Mouse (Mus musculus) lung, adult 2 months (tissue): ENCODE data around the gene Chd1. TPM values are rescaled to one million over a fixed set of nuclear protein-coding genes. Genes with fewer than 3 reads are reported as not detected.

Experiments used
- DNase-seq: peaks from one replicate; pipeline ENCODE4 v3.0.0; 2022
- H3K4me1 ChIP-seq: fragments of 200-500 bp; 2 replicates; pipeline ENCODE4 v1.6.1; 2011; ENCODE audit warnings: low read length; ENCODE audit not compliant: control insufficient read depth, insufficient read depth
- H3K4me3 ChIP-seq: fragments of 200-500 bp; replicated peaks from 2 replicates; pipeline ENCODE3; 2011; ENCODE audit warnings: low read depth, mild to moderate bottlenecking, control low read depth, low read length; ENCODE audit errors: extremely low read depth
- CTCF ChIP-seq: fragments of 200-500 bp; IDR thresholded peaks from 2 replicates; pipeline ENCODE4 v1.5.1; 2011; ENCODE audit warnings: mild to moderate bottlenecking, low read length, control low read depth; ENCODE audit not compliant: insufficient read depth
- POLR2A ChIP-seq: fragments of 200-500 bp; IDR thresholded peaks from 2 replicates; pipeline ENCODE4 v1.6.1; 2011; ENCODE audit warnings: low read depth, mild to moderate bottlenecking, control low read depth, low read length, borderline replicate concordance; ENCODE audit errors: extremely low read depth
- WGBS: fragments of 180-500 bp; shearing (Covaris S2); methylation state at CpG from one replicate; pipeline ENCODE4 v1.1.7; 2018; 5-methylcytosine and 5-hydroxymethylcytosine counted together
- polyA plus RNA-seq: library from polyadenylated mRNA; depleted of rRNA; stranded (reverse); fragments of >200 nt; gene quantifications from 2 replicates; pipeline ENCODE4 v1.2.3, GENCODE M21; 2012

The Chd1 gene
- polyA plus RNA-seq, 1 experiment, result 7.9 TPM

DNA sequence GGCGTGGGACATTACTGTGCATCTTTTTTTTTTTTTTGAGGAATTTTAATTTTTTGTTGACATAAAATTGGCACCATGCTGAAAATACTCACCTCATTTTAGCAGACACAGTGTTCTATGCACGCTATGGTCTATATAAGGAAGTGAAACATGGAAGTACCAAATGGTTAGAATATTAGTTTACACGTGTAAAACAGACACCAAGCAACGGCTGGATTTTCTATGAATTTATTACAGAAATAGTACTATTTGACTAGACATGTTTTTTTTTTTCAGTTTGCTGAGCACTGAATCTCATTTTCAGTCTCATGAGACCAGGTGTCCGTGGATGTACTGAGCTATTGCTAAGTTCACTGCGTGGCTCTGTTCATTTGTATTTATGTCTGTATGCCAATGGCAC is 69.2 kb downstream of the Chd1 start:
- H3K4me3 ChIP-seq, result no peak overlapping the region
- 63% methylated on average over 6 of the region's 6 CpGs for WGBS
- no peaks in the 10 kb centered on the region for H3K4me1 ChIP-seq
- no peak for TF ChIP-seq POLR2A
- no peak for TF ChIP-seq CTCF
- DNase-seq, result no peak

DNA sequence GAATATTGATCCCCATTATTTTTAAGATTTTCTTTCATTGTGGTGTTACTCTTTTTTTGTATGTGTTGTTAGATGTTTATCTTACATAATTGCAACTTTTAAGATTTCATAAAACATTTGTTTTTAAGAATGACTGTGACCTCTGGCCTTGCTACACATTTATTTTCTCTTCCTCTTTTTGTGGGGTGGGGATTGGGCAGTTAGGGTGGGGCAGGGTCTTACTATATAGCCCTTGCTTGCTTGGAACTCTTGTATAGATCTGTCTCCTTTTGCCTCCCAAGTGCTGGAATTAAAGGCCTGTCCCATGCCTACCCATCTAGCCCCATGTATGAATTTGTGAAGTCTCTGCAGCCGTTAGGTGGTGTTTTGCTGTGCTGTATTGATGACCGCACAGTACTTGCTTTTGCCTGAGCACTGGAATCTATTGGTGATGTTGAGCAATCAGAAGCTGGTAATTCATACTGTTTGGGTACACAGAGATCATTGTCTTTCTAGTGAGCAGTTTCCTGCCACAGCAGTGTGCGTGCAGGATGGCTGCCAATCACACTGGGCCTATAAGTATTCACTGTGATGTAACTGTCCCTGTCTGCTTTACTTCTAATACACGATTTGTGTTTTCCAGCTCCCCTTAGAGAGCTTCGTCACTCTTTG is 69.9 kb downstream of the Chd1 start:
- no peaks in the 10 kb centered on the region for H3K4me1 ChIP-seq
- 58% methylated on average over 5 of the region's 5 CpGs for WGBS
- no peak for TF ChIP-seq POLR2A
- H3K4me3 ChIP-seq, result no peak overlapping the region
- DNase-seq, result no peak

DNA sequence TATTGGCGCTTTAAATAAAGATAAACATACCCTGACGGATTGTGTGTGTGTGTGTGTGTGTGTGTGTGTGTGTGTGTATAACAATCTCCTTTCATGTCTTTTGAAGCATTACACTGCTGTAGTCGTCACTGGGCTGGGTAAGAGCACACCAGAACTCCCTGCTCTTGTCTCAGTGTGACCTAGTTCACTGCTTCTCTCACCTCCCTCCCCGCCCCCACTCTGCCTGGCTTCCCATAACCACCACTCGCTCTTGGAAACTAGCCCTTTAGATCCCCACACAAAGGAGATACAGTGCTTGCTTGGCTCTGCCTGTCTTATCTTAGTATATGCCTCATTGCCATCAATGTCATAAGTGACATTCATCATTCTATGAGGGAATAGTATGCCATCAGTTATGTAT is 71.6 kb downstream of the Chd1 start:
- TF ChIP-seq CTCF (no peak), POLR2A (no peak)
- WGBS, result 60% methylated on average over 5 of the region's 5 CpGs
- DNase-seq, result no peak
- Histone ChIP-seq H3K4me3 (no peak overlapping the region), H3K4me1 (no peaks in the 10 kb centered on the region)

DNA sequence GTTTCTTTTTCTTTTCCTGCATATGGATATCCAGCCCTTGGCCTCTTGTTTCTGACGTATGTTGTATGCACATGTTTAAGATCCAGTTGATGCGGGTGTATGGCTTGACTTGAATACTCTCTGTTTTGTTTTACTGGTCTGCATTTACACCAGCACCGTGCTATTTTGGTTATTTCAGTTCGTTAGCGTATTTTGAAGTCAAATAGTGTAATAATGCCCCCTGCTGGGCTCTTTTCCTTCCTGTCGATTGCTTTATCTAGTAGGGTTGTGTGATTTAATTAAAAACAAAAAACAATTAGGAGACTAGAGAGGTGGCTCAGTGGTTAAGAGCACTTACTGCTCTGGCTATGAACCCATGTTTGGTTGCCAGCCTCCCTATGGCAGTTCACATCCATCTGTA is 73.2 kb downstream of the Chd1 start:
- no peaks in the 10 kb centered on the region for H3K4me1 ChIP-seq
- no peak for DNase-seq
- no peak overlapping the region for H3K4me3 ChIP-seq
- TF ChIP-seq CTCF (no peak), POLR2A (no peak)
- WGBS, result 81% methylated on average over 6 of the region's 6 CpGs

DNA sequence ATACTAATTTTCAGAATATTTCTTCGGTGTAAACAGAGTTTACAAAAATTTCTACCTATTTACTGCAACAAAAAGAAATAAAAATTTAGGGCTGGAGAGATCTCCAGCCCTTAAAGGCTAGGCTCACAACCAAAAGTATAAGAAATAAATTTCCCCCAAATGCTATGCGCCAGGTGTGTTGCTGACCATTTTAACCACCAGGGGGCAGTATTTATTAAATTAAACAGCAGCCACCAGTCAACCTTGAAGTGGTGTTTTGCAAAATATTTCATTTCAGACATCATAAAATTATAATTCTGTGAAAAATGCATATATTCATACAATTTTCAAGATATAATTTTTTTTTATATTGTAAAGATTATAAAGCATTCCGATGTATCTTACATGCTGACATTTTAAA is 82.3 kb downstream of the Chd1 start:
- WGBS, result 34% methylated on average over 3 of the region's 3 CpGs
- DNase-seq, result no peak
- no peaks in the 10 kb centered on the region for H3K4me1 ChIP-seq
- no peak overlapping the region for H3K4me3 ChIP-seq
- TF ChIP-seq CTCF (no peak), POLR2A (no peak)

DNA sequence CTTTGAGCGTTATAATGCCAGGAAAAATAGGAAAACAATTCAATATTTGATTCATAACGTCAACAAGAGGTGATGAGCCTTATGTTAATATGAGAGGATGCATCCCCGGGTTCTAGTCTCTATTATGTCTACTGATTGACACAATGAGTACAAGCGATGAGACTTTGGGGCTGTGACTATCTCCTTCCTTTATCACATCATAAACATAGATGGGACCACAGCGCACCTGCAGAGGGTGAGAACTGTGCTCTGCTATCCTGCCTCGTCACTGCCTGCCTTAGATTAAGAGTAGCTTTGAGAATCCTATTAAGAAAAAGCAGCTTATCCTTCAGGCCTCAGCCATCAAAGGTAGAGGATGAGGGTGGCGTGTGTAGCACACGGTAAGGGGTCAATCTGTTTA is 85.9 kb downstream of the Chd1 start:
- TF ChIP-seq CTCF (no peak), POLR2A (no peak)

DNA sequence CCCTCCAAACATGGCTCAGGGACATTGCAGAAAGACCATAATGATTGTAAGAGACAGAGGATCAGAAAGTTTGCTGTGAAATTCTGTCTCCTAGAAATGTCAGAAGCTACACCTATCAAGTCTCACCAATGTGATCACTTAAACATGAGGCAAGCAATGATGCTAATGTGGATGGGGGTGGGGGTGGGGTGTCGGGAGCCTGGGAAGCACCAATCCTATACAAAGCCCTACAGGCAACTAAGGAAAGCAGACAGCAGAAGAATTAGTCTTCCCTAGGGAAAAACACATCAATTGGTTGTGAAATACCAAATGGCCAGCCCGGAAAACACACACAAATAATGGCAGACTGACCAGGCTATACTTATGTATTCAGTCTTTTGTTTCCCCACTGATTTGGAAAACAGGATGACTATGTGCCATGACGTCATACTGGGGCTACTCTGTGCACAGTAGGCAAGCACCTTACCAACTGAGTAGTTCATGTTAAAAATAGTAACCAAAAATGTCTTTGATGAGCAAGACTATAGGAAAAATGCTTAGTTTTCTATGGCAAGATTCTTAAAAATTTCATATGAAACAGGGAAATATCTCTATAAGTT is 94.5 kb downstream of the Chd1 start:
- TF ChIP-seq CTCF (no peak), POLR2A (no peak)
- DNase-seq, result no peak
- Histone ChIP-seq H3K4me1 (no peaks in the 10 kb centered on the region), H3K4me3 (no peak overlapping the region)
- 87% methylated on average over 3 of the region's 3 CpGs for WGBS

More for the DNA sequence above, 85.9 kb downstream of the Chd1 start:
- no peaks in the 10 kb centered on the region for H3K4me1 ChIP-seq
- DNase-seq, result no peak
- WGBS, result 87% methylated on average over 8 of the region's 8 CpGs
- no peak overlapping the region for H3K4me3 ChIP-seq

DNA sequence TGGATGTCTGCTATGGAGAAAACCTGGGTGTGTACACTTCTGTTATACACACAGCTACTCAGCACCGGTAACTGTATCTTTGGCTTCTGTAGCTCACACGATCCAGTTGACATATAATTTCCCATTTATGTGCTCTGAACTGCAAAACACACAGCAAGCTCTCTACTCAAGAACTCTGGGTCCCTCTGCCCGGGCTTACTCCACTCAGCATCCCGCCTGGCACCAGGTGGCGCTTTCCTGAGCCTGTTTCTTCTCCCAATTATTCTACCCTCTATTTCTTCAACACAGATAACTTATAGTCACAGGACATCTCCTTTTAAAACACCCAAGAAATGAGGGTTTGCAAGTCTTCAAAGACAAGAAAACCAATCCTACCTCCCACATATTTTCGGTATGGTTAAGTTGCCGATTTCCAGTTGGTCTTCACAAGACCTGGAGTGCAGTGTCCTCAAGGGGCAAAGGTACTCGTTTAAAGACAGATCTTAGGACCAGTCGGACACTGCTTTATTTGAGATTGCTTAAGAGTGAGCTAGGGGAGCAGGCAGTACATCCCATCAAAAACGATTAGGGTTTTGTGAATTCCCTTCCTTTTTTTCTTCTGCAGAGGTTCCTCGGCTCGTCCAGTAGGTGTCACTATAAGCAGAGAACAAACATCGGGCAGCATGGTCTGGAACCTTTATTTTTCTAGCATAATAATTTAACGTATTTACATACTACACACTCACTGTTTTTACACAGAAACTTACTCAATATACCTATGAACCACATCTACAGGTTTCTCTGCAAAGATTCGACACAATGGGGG is 99.4 kb downstream of the Chd1 start:
- Histone ChIP-seq H3K4me1 (peaks cover 5% of the 10 kb centered on the region), H3K4me3 (no peak overlapping the region)
- WGBS, result 40% methylated on average over 15 of the region's 15 CpGs
- TF ChIP-seq CTCF (peak; percentile 41; the same call in 1 of the 2 replicates), POLR2A (no peak)
- no peak for DNase-seq

DNA sequence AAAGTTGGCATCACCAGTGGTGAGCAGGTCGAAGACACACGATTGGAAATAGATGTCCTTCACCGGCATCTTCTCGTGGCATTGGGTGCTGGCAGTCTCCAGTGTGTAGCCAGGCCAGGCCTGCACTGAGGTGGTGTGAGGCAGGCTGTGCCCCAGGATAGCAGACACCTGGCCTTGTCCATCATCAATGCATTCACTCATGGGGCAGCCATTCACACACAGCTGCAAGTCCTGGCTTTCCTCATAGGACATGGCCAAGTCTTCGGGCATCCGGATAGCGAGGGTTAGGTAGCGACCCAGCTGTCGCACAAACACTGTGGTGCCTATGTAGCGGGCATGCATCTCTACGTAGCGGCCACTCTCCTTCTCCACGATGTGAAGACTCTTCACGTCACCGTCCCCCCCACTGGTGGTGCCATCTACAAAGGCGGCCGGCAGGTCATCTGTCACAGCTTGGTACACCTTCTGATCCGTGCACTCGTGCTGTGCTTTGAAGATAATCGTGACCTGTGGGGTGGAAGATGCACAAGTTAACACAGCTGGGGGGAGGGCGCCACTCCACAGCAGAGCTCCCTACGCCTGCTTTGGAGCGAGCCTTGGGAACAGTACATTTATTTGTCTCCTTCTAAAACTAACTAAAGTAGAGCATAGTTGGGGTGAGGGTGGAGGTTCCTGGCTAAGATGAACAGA is 102.7 kb downstream of the Chd1 start:
- Histone ChIP-seq H3K4me3 (no peak overlapping the region), H3K4me1 (peaks cover 15% of the 10 kb centered on the region)
- 86% methylated on average over 23 of the region's 23 CpGs for WGBS
- no peak for DNase-seq
- TF ChIP-seq POLR2A (no peak), CTCF (no peak)
